Mouse (Mus musculus) kidney, adult 18-20 months (tissue): ENCODE measurements around the gene D330045A20Rik.
A peak's percentile ranks its signal among the peaks of the same experiment; 100 is the strongest.
"Not testable (repeated sequence)": the region's sequence is repeated elsewhere in the genome, so short reads cannot be mapped to it uniquely, and the experiment has no call there.

Source experiments
- DNase-seq: peaks from one replicate; pipeline ENCODE4 v3.0.0; 2021

Gene D330045A20Rik

DNA sequence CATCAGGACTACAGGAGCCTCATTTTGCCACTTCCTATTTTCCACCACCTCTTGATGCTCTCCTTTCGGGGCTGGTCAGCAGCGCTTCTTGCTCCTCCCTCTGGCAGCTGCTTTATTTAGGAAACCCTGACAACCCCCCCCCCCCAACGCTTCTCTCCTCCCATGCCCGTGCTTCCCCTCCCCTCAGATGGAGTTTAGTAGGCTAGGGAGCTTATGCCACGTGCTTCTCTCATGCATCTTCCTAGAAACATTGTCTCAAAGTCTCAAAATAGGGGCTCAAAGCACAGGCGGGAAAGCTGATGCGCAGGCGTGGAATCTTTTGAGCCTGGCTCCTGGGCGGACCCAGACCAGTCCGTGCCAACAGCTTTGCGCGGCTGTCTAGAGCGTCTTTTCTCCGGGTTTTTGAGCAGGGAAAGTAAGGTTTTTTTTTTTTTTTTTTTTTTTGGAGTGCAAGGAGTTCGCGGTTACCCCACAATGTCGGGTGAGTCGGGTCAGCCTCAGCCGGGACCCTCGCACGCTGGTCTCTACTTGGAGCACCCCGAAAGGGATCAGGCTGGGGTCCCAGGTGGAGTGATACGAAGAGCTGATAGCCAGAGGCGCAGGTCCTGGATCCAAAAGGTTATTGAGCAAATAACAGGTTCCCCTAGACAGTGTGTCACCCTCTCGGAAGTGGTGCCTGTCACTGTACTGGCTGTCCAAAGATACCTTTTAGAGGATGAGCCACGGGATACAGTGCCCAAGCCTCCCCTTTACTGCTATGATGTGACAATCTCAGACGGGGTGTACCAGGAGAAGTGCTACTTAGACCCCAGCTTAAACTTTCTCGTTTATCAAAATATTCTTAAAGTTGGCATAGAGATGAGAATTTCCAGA lies at the start of gene D330045A20Rik:
Gene D330045A20Rik, plus strand, starts transcription at position 346 of the 873 bp plus-strand sequence.
- DNase-seq, result peak; percentile 6

- DNase-seq, result no peak
Observed at GRCm38 (mm10) chrX:139432550-139432949, 47.6 kb upstream of the D330045A20Rik start.

DNA sequence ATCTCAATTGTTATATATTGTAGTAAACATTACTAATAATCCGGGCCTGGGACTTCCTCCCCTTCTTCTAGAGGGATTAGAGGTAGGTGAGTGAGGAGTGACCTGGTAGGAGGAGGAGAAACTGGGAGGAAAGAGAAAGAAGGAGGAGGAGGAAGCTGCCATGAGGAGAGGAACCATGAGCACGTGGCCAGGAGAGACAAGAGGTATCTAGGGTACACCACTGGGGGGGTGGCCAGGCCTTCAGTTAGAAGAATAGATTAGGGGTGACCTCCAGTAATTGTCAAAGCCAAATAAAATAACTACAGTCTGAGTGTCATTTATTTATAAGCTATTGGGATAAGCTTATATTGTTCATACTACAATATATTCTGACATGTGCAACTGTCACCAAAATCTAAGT lies 45.0 kb upstream of the D330045A20Rik start:
- DNase-seq, result no peak

DNA sequence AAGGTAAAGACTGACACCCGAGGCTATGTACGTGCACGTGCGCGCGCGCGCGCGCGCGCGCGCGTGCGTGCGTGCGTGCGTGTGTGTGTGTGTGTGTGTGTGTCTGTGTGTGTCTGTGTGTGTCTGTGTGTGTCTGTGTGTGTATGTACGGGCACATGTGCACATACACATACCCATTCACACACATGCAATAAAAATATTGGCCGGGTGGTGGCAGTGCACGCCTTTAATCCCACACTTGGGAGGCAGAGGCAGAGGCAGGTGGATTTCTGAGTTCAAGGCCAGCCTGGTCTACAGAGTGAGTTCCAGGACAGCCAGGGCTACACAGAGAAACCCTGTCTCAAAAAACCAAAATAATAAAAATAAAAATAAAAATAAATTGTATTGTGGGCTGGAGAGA lies 39.1 kb upstream of the D330045A20Rik start:
- not testable (repeated sequence) for DNase-seq

GRCm38 (mm10) chrX:139456812-139457211 lies 23.4 kb upstream of the D330045A20Rik start:
- no peak for DNase-seq

DNA sequence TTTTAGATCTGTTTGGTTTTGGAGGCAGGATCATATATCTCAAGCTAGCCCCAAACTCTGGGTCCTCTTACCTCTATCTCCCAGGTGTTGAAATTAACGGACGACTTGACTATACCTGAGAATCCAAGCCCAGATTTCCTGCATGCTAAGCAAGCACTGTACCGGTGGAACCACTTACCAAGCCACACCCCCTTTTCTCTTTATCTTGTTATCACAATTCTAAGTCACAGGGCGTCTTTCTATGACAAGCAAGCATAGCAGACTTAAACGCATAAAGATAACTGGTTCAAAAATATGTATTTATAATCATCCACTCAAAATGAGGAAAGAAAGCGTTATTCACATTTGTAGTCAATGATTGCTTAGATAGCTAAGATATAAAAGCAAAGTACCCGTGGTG lies 1.9 kb downstream of the D330045A20Rik start:
- no peak for DNase-seq

DNA sequence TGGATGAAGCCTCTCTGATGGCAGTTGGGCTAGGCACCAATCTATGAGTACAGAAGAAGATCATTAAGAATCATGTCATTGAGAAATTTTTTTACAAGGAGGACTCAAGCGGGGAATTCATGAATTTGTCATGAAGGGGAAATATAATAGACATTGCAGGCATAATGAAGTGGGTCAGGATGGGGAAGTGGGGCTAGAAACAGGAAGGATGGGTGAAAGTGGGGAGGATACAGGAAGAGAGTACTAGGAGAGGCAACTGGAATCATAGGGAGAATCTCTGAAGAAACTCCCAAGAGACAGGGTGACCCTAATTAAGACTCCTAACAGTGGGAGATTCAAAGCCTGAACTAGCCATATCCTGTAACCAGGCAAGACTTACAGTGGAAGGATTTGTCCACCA lies 4.8 kb downstream of the D330045A20Rik start:
- DNase-seq, result no peak

GRCm38 (mm10) chrX:139516156-139516555 lies 36.0 kb downstream of the D330045A20Rik start:
- no peak for DNase-seq

- no peak for DNase-seq
Observed at GRCm38 (mm10) chrX:139519251-139519650, 39.1 kb downstream of the D330045A20Rik start.

DNA sequence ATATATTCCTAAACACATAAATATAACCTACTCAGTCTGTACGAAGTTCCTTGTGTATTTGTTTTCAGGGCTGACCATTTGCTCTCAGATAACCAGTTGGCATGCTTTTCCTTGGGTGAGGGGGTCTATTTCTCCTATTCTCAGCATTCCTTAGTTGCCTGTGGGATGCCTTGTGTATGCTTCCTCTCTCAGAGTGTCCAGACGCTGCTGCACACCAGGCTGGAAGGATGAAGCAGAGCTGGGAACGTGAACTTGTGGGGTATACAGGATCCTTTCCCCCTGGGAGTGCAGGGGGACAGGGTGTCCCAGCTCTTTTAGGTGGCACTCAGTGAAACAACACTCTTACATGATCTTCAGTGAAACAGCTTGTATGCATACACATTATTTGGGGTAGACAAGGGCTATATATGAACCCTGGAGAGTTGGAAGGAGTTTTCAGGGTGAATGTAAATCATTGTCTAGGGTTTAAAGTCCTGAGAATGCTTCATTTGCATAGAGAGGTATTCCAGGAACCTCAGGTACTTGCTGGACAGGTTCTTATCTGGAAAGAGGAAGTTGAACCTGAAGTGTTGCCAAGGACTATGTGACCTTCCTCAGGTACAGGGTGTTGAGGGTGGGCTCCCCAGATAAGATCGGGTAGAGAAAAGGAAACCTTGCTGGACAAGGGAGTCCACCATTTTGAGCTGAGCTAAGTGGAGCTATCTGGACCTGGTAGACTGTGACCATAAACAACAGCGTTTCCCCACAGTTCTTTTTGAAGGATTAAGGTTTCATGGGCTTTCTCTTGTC lies 44.3 kb downstream of the D330045A20Rik start:
- DNase-seq, result peak; percentile 36

GRCm38 (mm10) chrX:139525724-139526123 lies 45.6 kb downstream of the D330045A20Rik start:
- DNase-seq, result no peak

DNA sequence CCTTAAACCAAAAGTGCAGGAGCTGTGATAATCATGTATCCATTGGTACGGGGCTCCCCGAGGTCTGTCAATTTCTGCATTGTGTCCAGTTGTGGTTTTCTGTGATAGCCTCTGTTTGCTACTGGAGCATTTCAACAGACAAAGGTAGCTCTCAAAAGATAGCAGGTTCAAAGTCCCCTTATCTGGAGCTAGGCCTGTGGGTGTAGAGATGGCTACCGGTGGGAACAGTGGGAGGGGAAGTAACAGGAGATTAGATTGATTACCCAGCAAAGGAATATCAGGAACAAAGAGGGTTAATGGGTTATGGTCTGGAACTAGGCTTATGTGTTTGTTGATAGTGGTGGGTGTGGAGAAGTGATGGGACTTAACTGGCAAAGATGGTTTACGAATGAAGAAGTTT lies 46.8 kb downstream of the D330045A20Rik start:
- DNase-seq, result no peak

DNA sequence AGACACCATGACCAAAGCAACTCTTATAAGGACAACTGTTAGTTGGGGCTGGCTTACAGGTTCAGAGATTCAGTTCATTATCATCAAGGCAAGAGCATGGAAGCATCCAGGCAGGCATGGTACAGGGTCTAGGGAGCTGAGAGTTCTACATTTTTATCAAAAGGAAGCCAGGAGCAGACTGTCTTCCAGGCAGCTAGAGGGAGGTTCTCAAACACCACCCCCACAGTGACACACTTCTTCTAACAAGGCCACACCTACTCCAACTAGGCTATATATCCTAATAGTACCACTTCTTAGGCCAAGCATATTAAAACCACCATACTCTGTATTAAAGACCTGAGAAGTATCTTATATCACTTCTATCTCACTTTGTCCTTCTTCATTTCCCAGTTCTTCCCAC lies 49.5 kb downstream of the D330045A20Rik start:
- DNase-seq, result no peak

- no peak for DNase-seq
Observed at GRCm38 (mm10) chrX:139532293-139532692, 52.1 kb downstream of the D330045A20Rik start.

DNA sequence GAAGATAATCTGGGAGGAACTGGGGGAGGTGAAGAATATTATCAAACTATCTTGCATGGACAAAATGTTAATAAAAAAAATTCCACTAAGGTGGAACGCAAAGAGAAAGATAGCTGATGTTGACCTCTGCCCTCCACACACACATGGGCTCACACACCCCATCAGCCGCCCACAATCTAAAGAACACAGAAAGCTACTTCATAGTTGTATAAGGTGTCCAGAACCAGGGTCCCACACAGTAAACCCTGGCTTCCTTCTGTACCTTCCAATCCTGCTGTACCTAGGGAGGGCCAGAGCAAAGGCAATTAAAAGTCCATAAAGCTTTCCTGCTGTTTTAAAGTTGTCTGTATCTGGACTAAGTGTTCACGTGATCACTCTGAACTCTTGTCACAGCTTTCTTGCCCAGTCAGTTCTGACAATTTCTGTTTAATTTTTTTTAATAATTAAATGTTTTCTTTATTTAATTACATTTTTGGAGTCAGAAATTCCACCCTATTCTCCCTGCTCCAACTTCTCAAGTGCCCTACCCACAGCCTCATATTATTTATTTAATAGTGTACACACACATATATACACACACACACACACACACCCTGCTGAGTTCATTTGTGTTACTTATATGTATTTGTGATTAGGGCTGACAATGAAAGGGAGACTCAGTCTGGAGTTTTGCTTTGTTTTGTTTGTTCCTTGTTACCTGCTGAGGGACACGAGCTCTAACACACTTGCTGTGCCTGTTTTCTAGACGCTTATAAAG lies 57.7 kb downstream of the D330045A20Rik start:
- no peak for DNase-seq

- no peak for DNase-seq
Observed at GRCm38 (mm10) chrX:139543726-139544125, 63.6 kb downstream of the D330045A20Rik start.

- no peak for DNase-seq
Observed at GRCm38 (mm10) chrX:139550456-139550855, 70.3 kb downstream of the D330045A20Rik start.

DNA sequence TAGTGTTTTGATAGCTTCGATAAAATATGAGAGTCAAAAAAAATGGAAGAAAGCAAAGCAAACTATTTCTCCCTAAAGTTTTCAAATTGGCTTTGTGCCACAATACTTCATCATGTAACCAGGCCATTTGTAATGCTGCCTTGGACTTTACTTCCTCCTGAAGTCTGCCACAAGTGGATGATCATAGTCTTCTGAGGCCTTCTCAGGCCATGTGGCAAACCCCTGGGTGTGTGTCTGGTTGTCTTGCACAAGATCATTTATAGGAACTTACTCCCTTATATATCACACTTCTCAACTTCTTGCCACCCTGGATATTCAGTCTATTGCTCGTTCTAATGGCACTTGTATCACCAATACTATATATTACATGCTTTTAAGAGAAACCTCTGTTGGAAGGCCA lies 71.9 kb downstream of the D330045A20Rik start:
- DNase-seq, result no peak

DNA sequence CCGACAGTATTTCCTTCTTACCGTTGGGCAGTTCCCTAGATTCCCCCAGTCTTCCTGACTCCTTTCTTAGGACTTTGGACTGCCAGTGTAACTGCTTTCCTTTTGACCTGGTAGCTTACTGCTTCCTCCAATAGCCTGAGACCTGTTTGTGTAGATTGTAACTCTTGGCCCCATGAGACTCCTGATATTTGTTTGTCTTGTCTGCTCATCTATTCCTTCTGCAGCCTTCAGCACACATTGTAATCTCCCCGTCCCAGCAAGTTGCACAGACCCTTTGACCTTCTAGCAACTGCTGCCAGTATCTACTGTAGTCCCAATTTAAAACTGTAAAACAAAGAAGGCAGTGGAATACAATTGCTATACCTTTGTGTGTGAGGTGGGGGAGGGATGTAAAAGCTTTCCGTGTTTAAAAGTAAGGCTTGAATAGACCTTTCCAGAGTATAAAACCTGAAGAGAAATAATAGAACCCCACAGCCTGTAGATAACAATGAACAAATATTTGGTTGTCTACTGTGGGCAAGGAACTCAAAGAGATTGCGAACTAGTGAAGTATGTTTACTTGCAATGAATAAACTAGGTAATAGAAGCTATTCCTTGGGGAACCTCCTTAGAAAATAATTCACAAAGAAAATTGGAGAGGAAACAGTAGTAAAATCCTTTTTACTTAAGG lies 82.2 kb downstream of the D330045A20Rik start:
- no peak for DNase-seq

DNA sequence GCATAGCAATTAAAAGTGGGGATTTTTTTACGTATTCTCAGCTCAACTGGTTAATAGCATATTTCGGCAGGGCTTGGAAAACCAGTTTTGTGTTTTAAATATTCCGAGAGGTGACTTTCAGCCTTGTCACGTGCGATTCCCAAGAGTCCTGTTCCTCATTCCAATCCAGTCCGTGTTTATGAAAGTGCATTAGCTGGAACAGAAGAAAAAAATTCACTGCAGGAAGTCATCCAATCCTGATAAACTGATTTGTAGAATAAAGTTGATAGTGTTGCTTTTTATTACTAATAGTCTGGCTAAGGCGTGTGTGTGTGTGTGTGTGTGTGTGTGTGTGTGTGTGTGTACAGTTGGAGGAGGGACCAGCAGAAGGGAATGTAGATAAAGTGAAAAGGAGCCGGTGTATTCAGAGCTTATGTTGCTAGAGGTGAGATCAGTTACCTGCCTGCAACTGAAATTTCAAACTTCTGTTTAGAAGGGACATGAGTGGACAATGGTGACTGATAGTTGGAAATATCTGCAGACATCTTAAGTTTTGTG lies 82.8 kb downstream of the D330045A20Rik start, which contains the start of gene Rnf128:
Gene Rnf128, plus strand, starts transcription at position 392 of the 537 bp plus-strand sequence.
- peak; percentile 8 for DNase-seq

- DNase-seq, result no peak
Observed at GRCm38 (mm10) chrX:139570054-139570453, 89.9 kb downstream of the D330045A20Rik start.

- DNase-seq, result no peak
Observed at GRCm38 (mm10) chrX:139578649-139579278, 98.6 kb downstream of the D330045A20Rik start.
